Mouse (Mus musculus): ENCODE measurements around the gene Mgmt.
A peak's percentile ranks its signal among the peaks of the same experiment; 100 is the strongest.

Gene Mgmt

DNA sequence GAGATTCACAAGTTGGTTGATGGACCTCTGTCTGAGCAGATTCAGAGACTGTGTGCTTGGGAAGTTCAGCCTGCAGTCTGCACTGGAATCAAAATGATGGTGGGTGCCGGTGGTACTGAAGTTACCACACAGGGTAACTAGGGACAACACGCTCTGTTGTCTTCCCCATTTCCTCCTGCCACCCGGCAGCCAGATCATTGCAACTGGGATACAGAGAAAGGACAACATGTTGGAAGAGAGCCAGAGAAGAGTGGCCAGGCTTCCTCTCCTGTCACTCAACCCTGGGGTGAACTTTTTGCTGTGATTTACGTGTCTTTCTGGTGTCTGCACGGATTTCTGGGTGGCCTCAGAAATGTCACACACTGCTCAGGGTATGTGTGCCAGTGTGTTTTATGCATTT is 107.4 kb downstream of the Mgmt start:
- DNase-seq (ENCODE audit: low read depth, low spot score) = no peak

DNA sequence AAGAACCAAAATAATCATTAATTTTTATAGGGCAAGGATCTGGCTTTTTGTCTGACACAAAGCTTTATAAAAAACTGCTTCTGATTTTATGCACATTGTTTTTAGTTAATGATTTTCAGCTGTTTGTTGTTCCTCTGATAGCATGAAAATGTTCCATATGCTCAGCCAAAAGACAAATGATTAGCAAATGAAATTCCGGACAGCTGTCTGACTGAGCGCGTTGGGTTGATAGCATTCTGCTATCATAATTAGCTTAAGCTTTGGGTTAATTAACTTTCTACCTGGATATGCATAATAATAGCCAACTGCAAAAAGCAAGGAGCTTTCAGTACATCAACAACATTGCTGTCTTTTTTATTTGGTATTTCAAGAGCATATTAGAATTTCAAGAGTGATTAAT is 108.0 kb downstream of the Mgmt start:
- peak; percentile 16 for DNase-seq (ENCODE audit: low read depth, low spot score)

DNA sequence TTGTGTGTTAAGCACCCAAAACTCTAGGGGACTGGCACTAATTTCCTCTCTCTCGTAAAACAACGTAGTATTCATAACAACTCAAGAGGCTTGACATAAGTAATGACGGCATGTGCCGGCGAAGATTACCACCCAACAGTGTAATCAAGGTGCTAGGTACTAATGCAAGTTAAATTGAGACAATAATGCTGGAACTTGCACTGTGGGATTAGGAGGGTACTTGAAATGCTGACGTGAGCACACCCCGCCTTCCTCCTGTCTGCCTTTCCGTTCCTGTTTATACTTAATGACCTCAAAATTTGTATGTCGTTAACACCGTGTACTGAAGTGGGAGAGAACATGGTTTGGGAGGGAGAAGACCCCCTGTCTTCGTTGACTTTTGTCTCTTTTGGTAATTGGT is 110.9 kb downstream of the Mgmt start:
- DNase-seq (ENCODE audit: low read depth, low spot score) = no peak

DNA sequence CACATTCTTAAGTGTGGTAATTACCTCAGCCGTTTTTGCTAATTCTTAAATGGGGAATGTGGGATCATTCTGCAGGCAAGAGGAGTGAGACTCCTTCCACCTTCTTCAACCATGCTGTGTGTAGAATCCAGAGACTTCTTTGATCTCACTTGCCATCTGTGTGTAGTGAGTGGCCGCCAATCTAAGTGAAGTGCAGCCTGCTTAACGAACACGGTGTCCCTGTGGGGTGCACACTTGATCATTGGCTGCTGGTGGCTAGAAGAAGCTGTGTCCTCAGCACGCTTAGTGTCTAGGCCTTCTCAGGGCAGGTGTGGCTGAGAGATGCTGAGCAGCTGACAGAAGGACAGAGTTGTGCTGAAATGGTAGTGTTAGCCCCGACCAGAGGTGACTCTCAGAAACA is 113.9 kb downstream of the Mgmt start:
- DNase-seq (ENCODE audit: low read depth, low spot score) = no peak

DNA sequence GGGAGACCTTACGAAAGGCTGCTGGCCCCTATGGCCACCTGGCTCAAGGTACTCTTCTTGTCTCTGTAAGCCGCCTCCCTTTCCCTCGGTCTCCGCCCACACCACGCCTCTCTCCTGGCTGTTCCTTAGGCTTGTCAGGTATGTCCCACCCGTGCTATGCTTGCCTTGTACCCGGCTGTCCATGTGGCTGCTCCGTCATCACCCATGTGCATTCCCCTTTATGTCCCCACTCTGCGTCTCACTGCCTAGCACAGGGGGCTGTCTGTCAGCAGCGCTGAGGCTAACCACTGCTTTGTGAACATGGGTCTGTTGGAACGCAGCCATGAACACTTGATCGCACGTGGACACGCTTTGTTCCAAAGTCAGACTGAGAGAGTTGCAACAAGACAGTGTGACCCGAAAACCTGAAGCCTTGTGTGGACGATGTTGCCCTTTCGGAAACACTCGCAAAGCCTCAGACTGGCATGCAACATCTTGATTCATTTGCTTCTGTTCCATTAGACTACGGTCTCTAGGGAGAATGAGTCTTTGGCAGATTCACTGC is 115.4 kb downstream of the Mgmt start:
- no peak for DNase-seq (ENCODE audit: low read depth, low spot score)

DNA sequence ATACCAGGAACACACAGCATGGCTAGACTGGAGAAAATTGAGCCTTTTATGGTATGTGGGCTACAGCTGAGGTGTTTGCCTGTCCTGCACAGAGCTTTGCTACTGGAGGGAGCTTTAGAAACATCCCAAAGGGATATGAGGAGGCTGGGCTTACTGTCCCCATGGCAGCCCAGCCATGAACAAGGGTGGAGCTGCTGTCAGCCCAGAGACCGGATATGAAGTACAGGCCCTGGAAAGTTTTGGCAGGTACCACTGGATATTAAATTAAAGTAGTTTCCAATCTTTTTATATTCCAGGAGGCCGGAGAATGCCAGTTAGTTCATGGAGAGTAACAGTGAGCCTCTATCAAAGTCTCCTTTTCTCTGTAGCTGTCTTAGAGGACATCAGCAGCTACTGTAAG is 116.0 kb downstream of the Mgmt start:
- no peak for DNase-seq (ENCODE audit: low read depth, low spot score)

DNA sequence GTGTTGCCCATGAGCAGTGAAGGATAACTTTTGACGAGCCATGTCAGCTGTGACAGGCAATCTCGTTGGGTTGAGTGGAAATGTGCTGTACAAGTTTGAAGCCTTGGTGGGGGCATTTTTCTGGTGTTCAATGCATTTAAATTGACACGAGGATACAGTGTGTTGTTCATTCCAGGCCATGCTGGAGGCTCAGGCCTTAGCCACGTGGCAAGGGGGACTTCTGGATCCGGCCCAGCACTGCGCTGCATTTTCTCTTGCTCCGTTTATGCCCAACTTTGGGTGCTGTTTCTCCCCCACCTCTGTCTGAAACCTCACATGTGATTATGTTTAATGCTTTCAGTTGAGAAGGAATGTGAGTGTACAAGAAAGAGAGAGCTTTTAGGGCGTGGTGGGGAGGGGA is 118.3 kb downstream of the Mgmt start:
- DNase-seq (ENCODE audit: low read depth, low spot score) = no peak

DNA sequence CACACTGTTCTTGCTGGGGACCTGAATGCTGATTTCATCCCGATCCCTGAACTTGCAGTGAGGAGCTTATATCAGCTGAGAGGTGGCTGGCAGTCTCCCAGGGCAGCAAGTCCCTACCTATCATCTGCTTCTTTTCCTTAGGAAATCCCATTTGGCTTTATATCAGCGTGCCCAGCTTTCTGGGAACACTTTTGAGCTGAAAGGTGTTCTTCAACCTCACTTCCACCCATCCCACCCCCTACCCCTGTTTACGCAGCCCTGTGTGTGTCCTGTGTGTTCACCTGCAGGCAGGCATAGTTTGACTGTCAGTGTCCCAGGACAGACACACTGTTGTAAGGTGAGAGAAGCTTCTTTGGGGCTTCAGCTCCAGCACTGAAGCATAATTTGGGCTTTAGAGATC is 119.0 kb downstream of the Mgmt start:
- no peak for DNase-seq (ENCODE audit: low read depth, low spot score)

DNA sequence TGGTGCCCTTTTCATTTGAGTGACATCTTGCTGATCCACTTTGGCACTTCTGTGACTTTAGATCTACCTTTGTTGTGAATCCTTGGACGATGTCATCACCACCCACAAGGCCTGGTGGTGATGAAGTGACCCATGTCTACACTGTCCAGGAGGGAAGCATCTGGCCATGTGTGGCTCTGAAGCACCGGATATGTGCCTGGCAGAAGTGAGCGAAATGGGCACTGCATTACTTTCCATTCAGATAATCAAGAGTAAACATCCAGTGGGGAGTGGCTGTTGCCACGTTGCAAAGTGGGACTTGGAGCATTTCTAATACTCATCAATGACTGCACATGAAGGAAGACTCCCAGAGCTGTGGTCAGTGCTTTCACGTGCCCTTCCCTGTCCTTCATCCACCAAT is 124.2 kb downstream of the Mgmt start:
- no peak for DNase-seq (ENCODE audit: low read depth, low spot score)

DNA sequence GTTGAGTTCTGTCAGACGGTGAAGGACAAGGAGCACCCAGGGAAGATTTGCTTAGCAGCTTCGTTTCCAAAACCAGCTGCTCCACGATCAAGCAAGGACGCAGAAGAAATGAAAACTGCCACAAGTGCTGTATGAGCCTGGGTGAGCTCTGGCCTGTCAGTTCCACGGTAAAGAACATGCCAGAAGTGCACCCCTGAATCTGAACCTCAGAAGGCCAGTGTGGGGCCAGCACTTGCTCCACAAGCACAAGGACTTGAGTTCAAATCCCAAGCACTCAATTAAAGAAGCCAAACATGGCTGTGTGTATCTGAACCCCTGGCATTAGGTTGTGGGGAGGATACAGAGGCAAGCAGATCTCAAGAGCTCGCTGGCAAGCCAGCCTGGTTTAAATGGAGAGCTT is 125.8 kb downstream of the Mgmt start:
- DNase-seq (ENCODE audit: low read depth, low spot score) = no peak

DNA sequence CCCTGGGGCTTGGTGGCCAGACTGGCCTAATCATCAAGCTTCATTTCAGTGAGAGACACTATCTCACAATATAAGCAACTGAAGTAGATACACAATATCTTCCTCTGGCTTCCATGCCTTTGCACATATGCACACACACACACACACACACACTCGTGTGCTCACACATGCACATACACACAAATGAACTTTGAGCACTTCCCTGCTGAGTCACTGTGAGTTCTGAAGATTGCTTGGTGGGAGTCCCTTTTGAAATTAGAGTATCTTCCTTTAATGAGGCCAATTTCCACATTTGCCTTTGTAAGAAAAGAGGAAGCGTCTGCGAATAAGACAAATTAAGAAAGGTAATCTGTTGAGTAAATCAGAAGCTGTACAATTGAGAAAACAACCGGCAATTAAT is 136.4 kb downstream of the Mgmt start:
- no peak for DNase-seq (ENCODE audit: low read depth, low spot score)

DNA sequence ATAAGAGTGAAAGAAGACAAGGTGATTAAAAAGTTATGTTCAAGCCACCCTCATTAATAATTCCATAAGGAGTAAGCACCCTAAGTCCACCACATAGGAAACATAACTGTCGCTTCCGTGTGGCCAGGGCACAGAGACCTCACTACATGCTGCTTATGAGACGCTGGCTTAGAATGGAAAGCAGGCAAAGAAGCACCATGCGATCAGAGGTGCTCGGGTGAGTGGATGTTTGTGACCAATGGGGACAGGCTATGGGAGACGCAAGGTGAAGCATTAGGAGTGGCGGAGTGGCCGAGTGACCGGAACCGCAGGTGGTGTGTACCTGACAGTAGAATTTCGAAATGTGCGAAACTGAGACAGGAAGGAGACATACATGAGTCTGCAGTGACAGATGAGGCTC is 138.8 kb downstream of the Mgmt start:
- DNase-seq (ENCODE audit: low read depth, low spot score) = no peak

DNA sequence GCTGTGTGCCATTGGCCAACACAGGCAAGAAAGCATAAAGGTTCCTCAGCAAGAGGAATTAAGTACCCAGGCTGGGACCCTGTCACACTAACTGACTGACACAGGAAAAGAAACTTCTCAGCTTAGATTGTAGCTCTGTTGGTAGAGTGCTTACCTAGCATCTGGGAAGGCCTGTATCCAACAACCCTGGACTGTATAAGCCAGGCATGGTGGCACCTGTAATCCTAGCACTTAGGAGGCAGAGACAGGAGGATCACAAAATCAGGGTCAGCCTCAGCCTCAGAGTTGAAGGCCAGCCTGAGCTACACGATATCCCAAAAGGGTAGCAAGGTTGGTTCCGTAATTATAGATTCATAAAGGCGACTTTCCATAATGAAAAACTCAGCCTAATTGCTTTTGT is 140.6 kb downstream of the Mgmt start:
- DNase-seq (ENCODE audit: low read depth, low spot score) = no peak

DNA sequence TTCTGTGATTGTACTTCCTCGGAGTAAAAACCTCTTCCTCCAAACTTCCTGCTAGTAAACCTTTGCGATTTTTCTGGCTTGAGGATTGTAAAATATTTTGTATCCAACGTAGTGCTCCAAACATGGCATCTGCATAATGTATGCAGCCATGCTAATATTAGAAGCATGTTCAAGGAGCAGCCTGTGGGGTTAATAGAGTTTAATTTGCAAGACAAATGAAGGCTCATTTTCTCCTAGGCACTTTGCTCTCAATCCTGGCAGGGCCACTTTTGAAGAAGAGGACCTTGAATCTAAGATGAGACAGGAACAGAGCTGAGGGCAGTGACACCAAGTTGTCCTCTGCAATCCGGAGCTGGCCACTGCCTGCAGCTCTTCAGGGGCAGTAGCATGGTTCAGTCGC is 141.5 kb downstream of the Mgmt start:
- no peak for DNase-seq (ENCODE audit: low read depth, low spot score)

DNA sequence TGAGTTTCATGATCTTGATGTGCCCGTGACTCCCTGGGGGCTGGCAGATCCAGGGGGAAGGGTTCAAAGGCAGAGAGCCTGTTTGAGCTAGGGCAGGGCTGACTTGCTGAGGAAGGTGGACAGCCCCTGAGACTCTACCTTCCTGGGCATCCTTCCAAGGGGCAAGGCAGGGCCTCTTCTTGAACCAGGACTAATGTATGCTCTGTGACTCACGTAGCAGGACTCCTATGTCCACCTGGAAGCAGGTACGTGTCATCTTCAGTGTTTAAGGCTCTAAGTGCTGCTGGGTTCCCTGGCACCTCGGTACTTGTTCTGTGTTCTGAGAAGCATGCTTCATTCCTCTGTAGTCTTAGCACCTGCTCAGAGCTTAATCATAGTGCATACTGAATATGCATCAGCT is 143.1 kb downstream of the Mgmt start:
- DNase-seq (ENCODE audit: low read depth, low spot score) = no peak

DNA sequence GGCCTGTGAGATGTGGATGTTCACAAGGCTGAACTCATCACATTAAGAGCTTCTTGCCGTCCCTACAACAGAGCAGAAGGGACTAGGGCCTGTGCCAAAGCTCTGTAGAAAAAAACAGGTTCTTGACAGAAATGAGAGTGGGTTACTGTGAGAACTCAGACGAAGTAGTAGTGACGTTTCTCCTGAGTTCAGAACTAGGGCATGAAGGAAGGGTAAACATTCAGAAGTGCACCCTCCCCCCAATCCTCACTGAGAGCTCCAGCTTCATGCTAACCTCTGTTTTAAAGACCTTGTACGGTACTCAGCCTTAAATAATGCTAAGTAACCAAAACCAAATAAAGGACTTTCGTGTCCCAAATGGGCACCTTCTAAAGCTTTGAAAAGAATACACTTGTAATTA is 143.5 kb downstream of the Mgmt start:
- DNase-seq (ENCODE audit: low read depth, low spot score) = no peak

DNA sequence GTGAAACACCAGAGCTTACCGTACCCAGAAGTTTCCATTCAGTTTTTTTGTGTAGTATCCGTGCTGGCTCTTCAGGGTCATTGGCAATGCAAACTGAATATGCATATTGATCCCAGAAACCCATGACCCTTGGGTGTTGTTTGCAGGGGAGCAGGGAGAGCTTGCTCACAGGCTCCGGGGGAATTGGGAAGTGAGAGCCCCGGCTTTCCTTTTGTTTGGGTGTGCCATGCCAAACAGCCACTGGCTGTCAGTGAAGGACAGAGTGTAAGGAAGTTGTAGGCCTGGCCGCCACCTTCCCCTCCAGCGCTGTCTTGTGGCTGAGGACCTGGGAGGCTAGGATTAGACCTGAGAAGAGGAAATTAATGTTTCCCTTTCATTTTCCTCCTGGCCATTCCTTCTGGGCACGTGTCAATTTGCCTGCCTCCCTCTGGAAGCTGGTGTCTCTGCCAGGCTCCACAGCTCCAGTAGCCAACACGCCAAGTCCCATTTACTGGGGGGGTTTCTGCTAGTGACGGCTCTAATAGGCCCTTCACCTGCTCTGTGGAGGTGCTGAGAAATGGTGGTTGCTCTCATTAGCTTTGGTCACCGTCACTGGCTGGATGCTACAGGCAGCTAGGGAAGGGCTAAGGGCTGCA is 144.0 kb downstream of the Mgmt start:
- DNase-seq (ENCODE audit: low read depth, low spot score) = no peak

DNA sequence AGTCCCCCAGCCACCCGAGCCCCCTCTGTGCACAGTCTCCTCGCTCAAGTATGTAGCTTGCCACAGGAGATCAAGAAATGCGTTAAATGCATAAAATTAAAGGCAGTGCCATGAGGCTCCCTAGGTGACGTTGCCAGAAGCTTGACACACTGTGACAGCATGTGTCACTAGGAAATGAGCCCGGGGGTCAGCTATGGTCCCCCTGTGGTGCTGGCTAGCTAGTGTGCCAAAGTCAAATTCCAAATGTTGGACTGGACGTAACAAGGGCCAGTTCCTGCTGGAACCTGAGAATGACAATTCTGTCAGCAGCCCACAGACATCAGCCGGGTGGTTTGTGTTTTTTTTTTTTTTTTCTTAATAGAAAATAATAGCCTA is 144.5 kb downstream of the Mgmt start:
- no peak for DNase-seq (ENCODE audit: low read depth, low spot score)

DNA sequence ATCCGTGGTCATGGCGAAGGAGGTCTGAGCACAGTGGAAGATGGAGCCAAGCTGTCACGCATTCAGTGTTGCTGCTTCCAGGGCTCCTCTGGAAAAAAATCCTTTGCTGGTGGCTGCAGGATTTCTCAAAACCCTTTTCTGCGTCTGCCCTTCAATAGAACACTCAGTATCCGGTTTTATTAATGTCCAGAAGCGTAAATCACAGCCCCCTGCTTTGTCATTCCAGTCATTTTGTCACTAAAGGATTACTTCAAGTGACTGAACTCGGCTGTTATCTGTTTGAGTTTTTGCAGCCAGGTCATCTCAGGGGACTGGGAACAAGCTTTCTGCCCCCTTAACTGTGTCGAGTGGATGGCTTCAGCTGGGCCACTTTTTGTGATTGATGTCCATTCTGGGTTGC is 146.2 kb downstream of the Mgmt start:
- DNase-seq (ENCODE audit: low read depth, low spot score) = no peak

DNA sequence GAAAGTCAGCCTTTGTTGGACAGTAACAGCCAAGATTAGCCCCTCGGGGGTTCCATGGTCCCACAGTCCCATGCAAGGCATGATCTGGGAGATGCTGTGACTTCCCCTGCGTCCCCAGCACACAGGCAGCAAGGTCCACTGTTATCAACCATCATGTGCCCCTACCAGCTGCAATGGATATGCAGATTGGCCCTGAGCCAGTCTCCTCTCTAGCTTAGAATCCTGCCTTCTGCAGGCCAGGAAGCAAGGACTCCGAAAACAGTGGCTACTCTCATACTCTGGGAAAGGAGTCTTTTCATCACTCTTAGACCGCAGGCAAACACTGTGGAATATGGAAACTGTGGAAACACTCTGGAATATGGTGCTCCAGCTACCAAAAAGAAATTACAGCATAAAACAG is 152.5 kb downstream of the Mgmt start:
- no peak for DNase-seq (ENCODE audit: low read depth, low spot score)

DNA sequence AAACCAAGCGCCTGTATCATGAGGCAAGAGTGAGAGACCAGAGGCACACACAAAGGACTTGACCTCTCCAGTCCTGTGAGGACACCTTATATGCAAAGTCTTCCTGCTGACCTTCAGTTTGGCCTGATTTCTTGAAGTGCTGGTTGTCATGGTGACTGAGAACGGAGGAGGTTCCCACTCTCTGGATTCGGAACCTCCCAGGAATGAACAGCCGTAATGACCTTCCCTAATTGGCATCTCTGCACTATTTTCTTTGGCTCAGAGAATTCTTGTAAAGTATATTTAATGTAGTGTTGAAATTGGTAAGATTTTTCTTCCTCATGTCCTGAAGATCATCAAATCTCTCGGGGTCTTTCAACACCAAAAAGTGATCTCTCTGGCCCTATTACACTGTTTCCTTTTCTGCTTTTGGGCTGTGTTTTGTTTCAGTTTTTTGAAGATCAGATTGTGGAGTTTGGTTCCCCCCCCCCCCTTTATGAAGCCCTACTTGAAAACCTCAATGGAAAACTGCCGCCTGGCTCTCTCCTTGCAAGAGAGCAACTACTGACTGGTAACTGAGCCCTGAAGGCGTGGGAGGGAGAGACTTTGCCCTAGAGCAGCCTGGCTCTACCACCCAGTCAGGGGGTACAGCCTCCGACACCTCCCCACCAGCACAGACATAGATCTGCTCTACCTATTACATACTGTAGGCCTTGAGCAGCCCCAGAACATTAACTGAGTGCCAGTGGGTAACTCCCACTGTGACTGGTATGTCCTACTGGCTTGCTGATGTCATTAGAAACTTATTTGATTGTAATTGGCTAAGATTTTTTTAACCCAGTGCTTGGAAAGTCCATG is 153.9 kb downstream of the Mgmt start:
- DNase-seq (ENCODE audit: low read depth, low spot score) = no peak

DNA sequence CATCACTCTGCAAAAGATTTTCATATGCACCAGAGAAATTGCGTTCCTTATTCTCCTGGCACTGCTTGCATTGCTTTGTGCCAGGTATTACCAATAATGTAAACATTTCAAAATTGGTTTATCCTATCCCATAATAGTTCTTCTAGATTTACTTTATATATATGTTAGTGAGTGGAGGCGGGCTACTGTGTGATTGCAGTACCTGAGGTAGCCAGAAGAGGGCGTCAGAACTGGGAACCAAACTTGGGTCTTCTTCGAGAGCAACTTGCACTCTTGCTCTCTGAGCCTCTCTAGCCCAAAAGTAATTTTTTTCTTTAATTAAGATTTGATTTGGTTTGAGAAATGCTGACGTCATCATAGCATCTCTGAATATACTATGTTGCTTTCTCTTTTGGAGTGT is 159.9 kb downstream of the Mgmt start:
- no peak for DNase-seq (ENCODE audit: low read depth, low spot score)

DNA sequence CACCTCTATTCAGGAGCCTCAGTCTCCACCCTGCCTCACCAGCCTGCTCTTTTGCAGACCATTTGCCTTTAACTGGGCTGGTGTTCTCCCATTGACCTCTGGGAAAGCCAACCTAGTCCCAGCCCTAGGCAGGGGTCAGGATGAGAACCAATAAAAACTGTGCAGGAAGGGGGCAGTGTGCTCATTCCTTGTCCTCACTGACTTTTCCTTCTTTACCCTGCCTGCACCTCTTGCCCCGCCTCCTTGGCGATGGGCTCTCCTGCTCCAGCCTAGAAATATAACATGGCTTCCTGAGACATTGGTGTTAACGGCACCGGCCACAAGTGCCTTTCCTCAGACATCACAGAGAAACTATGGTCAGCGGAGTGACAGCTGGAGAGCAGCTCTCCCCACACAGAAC is 161.7 kb downstream of the Mgmt start:
- no peak for DNase-seq (ENCODE audit: low read depth, low spot score)

All from brain, embryonic 18.5 days (tissue).